Mouse (Mus musculus): ENCODE data around the gene Rcl1.

DNA sequence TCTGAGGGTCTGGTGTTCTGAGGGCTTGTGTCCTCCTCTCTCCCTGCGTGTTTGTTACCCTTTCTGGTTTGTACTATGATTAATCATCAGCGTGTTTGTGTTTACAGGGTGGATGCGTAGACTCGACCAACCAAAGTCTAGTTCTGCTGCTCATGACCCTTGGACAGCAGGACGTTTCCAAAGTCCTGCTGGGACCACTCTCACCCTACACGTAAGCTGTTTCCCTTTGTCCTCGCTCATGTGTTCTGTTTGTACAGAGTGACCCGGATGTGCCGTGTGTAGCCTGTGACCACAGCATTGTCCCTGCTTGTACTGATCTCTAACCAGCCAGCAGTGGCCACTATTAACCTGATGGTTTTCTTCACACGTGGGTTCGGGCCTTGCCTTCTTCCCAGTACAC lies 33.1 kb downstream of the Rcl1 start:
- TF ChIP-seq CTCF (IDR thresholded peaks at IDR 0.05; ENCODE audit: extremely low read depth, insufficient read depth, low read length) (no peak), POLR2A (IDR thresholded peaks at IDR 0.05; ENCODE audit: extremely low read depth, insufficient read depth, low read length) (no peak)
